Mouse (Mus musculus): ENCODE data around the gene Unc119b. TPM values are rescaled to one million over a fixed set of nuclear protein-coding genes. Genes with fewer than 3 reads are reported as not detected.
A peak's percentile ranks its signal among the peaks of the same experiment; 100 is the strongest.

Gene Unc119b
- polyA plus RNA-seq (2015; fragmentation: Nextera tagmentation; extraction: Ambion mirVana): 44.8 and 49.9 TPM in 2 replicates

GRCm38 (mm10) chr5:115134234-115135165 is at the start of gene Unc119b:
Gene Unc119b (minus strand): TSS chr5:115134975.
- peak within 1 kb of the TSS; percentile 89 for H3K4me3 ChIP-seq
- no peaks in the 10 kb centered on the region for H3K27me3 ChIP-seq
- H3K36me3 ChIP-seq (ENCODE audit: poor library complexity, severe bottlenecking): peaks cover 9% of the 10 kb centered on the region
- H3K4me1 ChIP-seq: peaks cover 19% of the 10 kb centered on the region
- peak within 1 kb of the TSS; percentile 89 for H3K9ac ChIP-seq
- peak within 1 kb of the TSS; percentile 92 for H3K4me2 ChIP-seq
- under 1% methylated on average over 55 of the region's 81 CpGs for WGBS
- ATAC-seq: peak; percentile 93
- H3K27ac ChIP-seq: no peak within 1 kb of the TSS
- H3K9me3 ChIP-seq (replicated peaks): no peaks in the 10 kb centered on the region

- Histone ChIP-seq H3K9me3 (replicated peaks) (no peaks in the 10 kb centered on the region), H3K4me1 (peaks cover 54% of the 10 kb centered on the region), H3K27ac (no peak overlapping the region), H3K27me3 (peaks cover 8% of the 10 kb centered on the region), H3K4me2 (no peak overlapping the region), H3K36me3 (ENCODE audit: poor library complexity, severe bottlenecking) (no peaks in the 10 kb centered on the region), H3K4me3 (no peak overlapping the region), H3K9ac (no peak overlapping the region)
- no peak for ATAC-seq
- 91% methylated on average over 10 of the region's 10 CpGs for WGBS
These were observed 48.7 kb upstream of the Unc119b start for GRCm38 (mm10) chr5:115183482-115183881.

- Histone ChIP-seq H3K27me3 (peaks cover 8% of the 10 kb centered on the region), H3K27ac (no peak overlapping the region; the same call in 1 of the 2 replicates), H3K4me1 (peaks cover 53% of the 10 kb centered on the region), H3K9ac (no peak overlapping the region), H3K9me3 (replicated peaks) (no peaks in the 10 kb centered on the region), H3K4me2 (no peak overlapping the region), H3K36me3 (ENCODE audit: poor library complexity, severe bottlenecking) (no peaks in the 10 kb centered on the region), H3K4me3 (no peak overlapping the region)
- no peak for ATAC-seq
- 66% methylated on average over 8 of the region's 8 CpGs for WGBS
These were observed 48.1 kb upstream of the Unc119b start for GRCm38 (mm10) chr5:115182925-115183324.

DNA sequence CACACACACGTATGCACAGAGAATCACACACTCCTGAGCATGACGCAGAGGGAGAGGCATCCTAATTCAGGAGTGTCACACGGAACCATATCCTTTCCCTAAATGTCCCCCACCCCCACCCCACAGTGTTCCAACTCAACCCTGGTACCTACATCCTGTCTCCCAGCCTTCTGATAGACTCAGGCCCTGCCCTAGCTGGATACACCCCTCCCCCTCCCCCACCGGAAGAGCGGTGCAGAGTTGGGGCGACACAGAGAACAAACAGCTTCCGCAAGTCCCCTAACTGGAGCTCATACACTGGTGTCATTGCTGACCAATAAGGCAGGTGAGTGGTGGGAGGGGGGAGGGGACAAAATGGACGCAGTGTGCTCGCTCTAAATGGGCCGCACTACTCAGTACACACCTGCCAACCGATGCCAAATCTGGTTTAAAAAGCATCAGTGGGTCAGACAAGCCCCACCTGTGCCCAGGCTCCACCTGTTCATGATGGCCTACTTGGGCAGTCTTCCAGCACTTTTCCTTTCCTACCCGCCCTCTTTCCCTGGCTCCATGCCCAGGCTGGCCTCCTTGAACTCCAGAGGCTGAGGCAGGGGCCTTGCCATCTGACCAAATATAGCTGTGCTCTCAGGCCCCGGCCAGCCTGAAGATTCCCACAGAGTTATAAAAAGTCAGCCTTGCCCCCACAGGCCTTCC is 46.6 kb upstream of the Unc119b start:
- Histone ChIP-seq H3K9ac (no peak overlapping the region), H3K27ac (no peak overlapping the region), H3K36me3 (ENCODE audit: poor library complexity, severe bottlenecking) (no peaks in the 10 kb centered on the region), H3K4me2 (no peak overlapping the region), H3K4me1 (peaks cover 39% of the 10 kb centered on the region), H3K27me3 (peaks cover 3% of the 10 kb centered on the region), H3K4me3 (no peak overlapping the region), H3K9me3 (replicated peaks) (no peaks in the 10 kb centered on the region)
- WGBS: 79% methylated on average over 13 of the region's 13 CpGs
- no peak for ATAC-seq

DNA sequence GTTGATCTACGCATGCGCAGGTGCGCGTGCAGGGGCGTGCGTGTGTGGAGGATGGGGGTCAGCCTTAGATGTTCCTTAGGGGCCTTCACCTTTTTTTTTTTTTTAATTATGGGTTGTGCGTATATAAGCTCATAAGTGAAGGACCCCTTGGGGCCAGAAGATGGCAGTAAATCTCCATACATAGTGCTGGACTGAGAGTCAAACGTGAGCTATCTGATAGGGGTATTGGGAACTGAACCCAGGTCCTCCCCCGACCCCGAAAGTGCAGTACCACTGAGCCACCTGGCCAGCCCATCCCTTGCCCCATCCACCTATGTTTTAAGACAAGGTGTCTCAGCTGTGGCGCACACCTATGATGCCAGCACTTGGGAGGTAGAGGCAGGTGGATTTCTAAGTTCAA is 44.8 kb upstream of the Unc119b start:
- no peak overlapping the region for H3K4me3 ChIP-seq
- H3K9me3 ChIP-seq (replicated peaks): no peaks in the 10 kb centered on the region
- H3K9ac ChIP-seq: no peak overlapping the region
- no peaks in the 10 kb centered on the region for H3K36me3 ChIP-seq (ENCODE audit: poor library complexity, severe bottlenecking)
- no peak for ATAC-seq
- no peak overlapping the region for H3K27ac ChIP-seq
- no peak overlapping the region for H3K4me2 ChIP-seq
- no peaks in the 10 kb centered on the region for H3K27me3 ChIP-seq
- 92% methylated on average over 11 of the region's 11 CpGs for WGBS
- peaks cover 23% of the 10 kb centered on the region for H3K4me1 ChIP-seq

- 83% methylated on average over 6 of the region's 6 CpGs for WGBS
- Histone ChIP-seq H3K9ac (no peak overlapping the region), H3K36me3 (ENCODE audit: poor library complexity, severe bottlenecking) (peaks cover 2% of the 10 kb centered on the region; the same call in 1 of the 2 replicates), H3K4me2 (no peak overlapping the region), H3K4me1 (peaks cover 19% of the 10 kb centered on the region), H3K4me3 (no peak overlapping the region), H3K27me3 (no peaks in the 10 kb centered on the region), H3K9me3 (replicated peaks) (no peaks in the 10 kb centered on the region), H3K27ac (no peak overlapping the region)
- no peak for ATAC-seq
These were observed 43.1 kb upstream of the Unc119b start for GRCm38 (mm10) chr5:115177866-115178265.

GRCm38 (mm10) chr5:115174554-115174953 is 39.8 kb upstream of the Unc119b start:
- no peak for ATAC-seq
- H3K36me3 ChIP-seq (ENCODE audit: poor library complexity, severe bottlenecking): peaks cover 2% of the 10 kb centered on the region; the same call in 1 of the 2 replicates

GRCm38 (mm10) chr5:115170150-115170549 is 35.4 kb upstream of the Unc119b start:
- 85% methylated on average over 8 of the region's 8 CpGs for WGBS
- Histone ChIP-seq H3K27ac (no peak overlapping the region), H3K9ac (no peak overlapping the region), H3K4me1 (no peaks in the 10 kb centered on the region), H3K27me3 (no peaks in the 10 kb centered on the region), H3K9me3 (replicated peaks) (no peaks in the 10 kb centered on the region), H3K4me2 (no peak overlapping the region), H3K4me3 (no peak overlapping the region), H3K36me3 (ENCODE audit: poor library complexity, severe bottlenecking) (peaks cover 2% of the 10 kb centered on the region; the same call in 1 of the 2 replicates)
- no peak for ATAC-seq

More at GRCm38 (mm10) chr5:115174554-115174953, 39.8 kb upstream of the Unc119b start:
- Histone ChIP-seq H3K27me3 (no peaks in the 10 kb centered on the region), H3K4me1 (no peaks in the 10 kb centered on the region), H3K4me2 (no peak overlapping the region), H3K9ac (no peak overlapping the region), H3K4me3 (no peak overlapping the region), H3K9me3 (replicated peaks) (no peaks in the 10 kb centered on the region), H3K27ac (no peak overlapping the region)
- WGBS: 81% methylated on average over 1 of the region's 1 CpGs

DNA sequence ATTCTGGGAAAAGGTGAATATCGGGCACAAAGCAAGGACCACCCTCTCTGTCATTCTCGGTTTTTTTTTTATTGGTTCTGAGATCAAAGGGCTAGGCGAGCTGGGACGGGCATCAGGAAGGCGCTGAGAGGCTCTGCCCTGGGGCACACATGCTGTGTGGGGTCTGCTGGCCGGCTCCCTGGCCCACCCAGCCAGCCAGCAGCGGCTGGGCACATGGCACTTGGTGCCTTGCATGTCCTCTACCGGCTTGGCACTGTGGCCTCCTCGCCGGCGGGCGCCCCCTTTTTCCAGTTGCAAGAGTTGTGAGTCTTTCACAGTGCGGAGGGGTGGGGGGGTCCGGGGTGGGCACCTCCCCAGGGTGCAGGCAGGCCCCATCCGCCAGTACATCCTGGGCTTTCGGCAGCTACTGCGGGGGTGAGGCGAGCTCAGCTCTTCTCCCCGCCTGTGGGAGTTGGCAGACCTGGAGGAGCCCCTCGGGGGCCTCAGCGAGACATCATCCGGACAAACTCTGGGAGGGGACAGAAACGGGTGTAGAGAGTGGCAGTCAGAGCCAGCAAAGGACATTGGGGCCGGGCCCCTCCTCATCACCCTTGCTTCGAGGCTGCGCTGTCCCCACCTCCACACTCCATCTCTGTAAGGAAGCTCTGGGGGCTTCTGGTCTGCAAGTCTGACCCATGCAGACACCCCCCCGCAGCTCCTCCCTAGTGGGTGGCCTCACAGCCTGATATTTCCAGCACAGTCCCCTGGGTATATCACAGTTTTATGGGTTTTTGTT is 34.1 kb upstream of the Unc119b start:
- 51% methylated on average over 27 of the region's 27 CpGs for WGBS
- H3K27ac ChIP-seq: no peak overlapping the region
- no peaks in the 10 kb centered on the region for H3K36me3 ChIP-seq (ENCODE audit: poor library complexity, severe bottlenecking)
- H3K4me3 ChIP-seq: no peak overlapping the region
- H3K4me2 ChIP-seq: no peak overlapping the region
- H3K27me3 ChIP-seq: no peaks in the 10 kb centered on the region
- no peaks in the 10 kb centered on the region for H3K9me3 ChIP-seq (replicated peaks)
- no peak for ATAC-seq
- H3K9ac ChIP-seq: 0 out of 2 replicates have a peak overlapping the region, but pooled peaks have one; percentile 16
- H3K4me1 ChIP-seq: no peaks in the 10 kb centered on the region

DNA sequence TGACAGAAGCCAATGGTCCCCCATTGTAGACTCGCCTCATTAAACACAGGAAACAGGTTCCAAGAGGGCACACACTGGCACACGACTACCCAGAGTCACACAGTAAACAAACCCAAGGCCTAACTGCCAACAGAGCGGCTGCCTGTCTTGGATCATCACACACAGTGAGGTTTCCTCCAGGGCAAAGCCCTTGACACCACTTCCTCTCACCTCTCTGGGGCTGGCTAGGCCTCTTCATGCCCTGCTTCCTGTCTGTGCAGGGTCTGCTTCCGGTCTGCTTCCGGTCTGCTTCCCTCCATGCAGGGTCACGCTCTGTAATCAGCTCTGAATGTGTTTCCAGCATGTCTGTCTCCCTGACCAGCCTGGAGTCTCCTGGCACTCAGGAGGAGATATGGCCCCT is 32.6 kb upstream of the Unc119b start:
- Histone ChIP-seq H3K36me3 (ENCODE audit: poor library complexity, severe bottlenecking) (no peaks in the 10 kb centered on the region), H3K27me3 (no peaks in the 10 kb centered on the region), H3K4me1 (no peaks in the 10 kb centered on the region), H3K4me2 (no peak overlapping the region), H3K27ac (no peak overlapping the region), H3K4me3 (no peak overlapping the region), H3K9ac (no peak overlapping the region), H3K9me3 (replicated peaks) (no peaks in the 10 kb centered on the region)
- WGBS: 83% methylated on average over 6 of the region's 6 CpGs
- ATAC-seq: no peak

- H3K27me3 ChIP-seq: no peaks in the 10 kb centered on the region
- WGBS: 83% methylated on average over 7 of the region's 7 CpGs
- H3K4me1 ChIP-seq: no peaks in the 10 kb centered on the region
- H3K4me2 ChIP-seq: no peak overlapping the region
- H3K27ac ChIP-seq: no peak overlapping the region
- no peak for ATAC-seq
- H3K4me3 ChIP-seq: no peak overlapping the region
- no peak overlapping the region for H3K9ac ChIP-seq
- no peaks in the 10 kb centered on the region for H3K36me3 ChIP-seq (ENCODE audit: poor library complexity, severe bottlenecking)
- no peaks in the 10 kb centered on the region for H3K9me3 ChIP-seq (replicated peaks)
These were observed 32.0 kb upstream of the Unc119b start for GRCm38 (mm10) chr5:115166815-115167194.
